Mouse (Mus musculus) adrenal gland, adult 18-20 months (tissue): ENCODE measurements around the gene Lrrtm4. TPM values are rescaled to one million over a fixed set of nuclear protein-coding genes. Genes with fewer than 3 reads are reported as not detected.

Experiments used
- DNase-seq, 2 experiments: peaks; one replicate each; pipeline ENCODE4 v3.0.0; 2021 to 2022; ENCODE audit warnings: low spot score in 2 of 2
- total RNA-seq, 2 experiments: library from RNA; stranded (reverse); gene quantifications; 1 replicate in 1 of 2; 2 replicates in 1 of 2; pipeline ENCODE4 v1.2.3; 2021

Lrrtm4 gene
- total RNA-seq, 2 experiments from 2014 or later, result 4.3 to 5.4 TPM

- DNase-seq, result no peak
Observed at GRCm38 (mm10) chr6:80664039-80664438, 645.4 kb downstream of the Lrrtm4 start.

DNA sequence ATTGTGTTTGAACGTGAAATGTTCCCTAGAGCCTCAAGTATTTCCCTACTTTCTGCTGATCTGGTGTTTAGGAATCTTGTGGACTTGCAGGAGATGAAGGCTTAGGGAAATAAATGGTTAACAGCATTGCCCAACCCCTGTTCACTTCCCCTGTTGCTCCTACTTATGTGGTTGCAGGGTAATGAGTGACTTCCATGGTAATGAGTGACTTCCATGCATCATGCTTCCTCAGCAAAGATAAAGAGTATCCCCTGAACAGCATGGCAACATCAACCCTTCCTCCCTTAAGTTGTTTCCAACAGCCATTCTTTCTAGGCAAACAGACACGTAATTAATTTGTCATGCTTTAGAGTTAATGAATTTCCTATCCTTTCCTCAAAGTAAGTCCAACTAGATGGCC is 685.5 kb downstream of the Lrrtm4 start:
- no peak for DNase-seq

- DNase-seq, result no peak
Observed at GRCm38 (mm10) chr6:80720468-80720867, 701.8 kb downstream of the Lrrtm4 start.

DNA sequence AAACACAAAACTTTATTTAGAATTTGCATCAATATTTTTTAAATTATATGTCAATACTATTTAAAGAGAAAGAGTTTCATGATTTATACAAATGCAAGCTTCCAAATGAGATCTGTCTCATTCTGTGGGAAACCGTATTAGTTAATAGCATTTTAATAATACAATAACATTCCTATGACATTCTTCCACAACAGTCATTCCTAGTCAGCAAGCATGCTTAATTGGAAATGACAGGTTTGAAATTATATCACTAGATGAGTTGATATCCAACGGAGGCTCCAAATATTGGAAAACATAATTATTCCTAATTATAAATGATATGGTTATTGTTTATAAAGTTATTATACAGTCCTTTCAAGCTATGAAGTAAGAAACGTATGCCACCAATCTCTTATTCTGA is 714.7 kb downstream of the Lrrtm4 start:
- DNase-seq, result no peak

DNA sequence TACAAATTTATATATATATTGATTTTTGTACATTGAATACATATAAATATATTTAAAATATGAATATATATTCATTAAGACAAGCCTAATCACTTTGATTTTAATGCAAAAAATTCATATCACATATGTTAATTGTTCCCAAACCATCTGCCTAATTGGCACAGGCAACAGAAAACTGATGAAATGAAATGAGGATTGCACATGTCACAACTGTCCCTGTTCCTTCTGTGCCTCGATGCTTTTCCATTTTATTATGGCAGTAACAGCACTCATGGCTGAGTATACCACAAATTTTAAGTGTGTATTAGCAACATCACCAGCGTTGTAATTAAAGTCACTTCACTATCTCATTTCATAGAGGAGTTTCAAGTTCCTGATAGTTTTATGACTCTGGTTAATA is 732.1 kb downstream of the Lrrtm4 start:
- no peak for DNase-seq

- no peak for DNase-seq
Observed at GRCm38 (mm10) chr6:80760641-80761204, 742.0 kb downstream of the Lrrtm4 start.

DNA sequence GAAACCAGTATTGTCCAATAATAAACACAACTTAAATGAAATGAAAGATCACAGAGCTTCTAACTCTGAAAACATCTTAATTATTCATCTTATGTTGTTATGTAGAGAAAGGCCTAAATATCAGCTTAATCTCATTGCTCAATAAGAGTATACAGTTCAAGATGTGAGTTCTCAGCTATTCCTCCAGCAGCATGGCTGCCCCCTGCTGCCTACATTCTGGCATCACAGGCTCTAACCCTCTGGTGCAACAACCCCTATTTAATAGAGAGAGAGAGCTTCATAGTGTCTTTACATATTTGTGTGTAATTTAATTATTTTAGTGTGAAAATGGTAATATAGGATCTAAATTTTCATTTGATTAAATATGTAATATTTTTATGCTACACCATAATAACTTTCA is 767.6 kb downstream of the Lrrtm4 start:
- DNase-seq, result peak in 1 of 2 experiments; percentile 11

DNA sequence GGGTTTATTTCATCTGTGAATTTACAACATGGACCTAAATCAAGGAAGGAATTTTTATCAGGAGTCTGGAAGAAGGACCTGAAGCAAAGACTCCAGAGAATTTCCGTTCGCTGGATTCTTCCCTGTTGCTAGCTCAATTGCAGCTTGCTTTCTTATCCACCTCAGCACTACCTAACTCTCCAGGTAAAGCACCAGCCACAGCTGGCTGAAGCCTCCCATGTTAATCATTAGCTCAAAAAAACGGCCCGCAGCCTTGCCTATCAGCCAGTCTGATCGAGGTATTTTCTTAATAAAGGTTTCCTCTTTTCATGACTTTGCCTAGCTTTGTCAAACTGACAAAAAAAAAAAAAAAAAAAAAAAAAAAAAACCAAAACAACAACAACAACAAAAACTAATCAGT is 805.1 kb downstream of the Lrrtm4 start:
- DNase-seq, result no peak

DNA sequence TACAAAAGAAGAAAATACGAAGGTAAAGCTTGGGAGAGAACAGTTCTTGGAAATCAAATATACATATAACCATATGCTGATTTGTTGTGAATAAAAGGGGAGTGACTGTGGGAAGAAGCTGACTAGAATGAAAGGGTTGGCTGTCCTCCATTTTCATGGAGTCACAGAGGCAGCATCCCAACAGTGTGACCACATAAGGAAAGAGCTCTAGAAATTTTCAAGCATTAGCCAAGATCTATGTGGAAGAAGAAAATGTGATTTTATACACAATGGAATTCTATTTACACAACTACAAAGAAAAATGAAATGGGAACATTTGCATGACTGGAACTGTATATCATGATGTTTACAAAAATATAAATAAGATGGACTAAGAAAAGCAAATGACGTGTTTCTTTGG is 821.1 kb downstream of the Lrrtm4 start:
- DNase-seq, result no peak

DNA sequence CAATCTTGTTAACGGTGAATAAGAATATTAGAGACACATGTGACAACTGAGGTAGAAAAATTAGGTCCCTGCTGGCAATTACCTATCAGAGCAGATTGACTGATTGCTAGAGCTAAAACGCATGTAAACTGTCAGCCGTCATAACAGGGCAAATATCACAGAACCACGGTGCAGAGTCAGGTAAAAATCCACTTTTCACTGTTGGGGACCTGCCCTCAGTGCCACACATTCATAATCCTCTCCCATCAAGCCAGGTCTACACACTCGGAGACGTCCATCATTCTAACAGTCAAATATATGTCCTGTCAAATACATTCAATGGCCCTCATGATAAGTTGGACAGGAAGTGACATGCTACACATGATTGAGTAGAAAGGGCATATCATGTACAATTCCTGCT is 826.6 kb downstream of the Lrrtm4 start:
- DNase-seq, result no peak

GRCm38 (mm10) chr6:80856910-80857543 is 838.4 kb downstream of the Lrrtm4 start:
- no peak for DNase-seq

Other genes with a start within 250 kb of the Lrrtm4 start
- gene Gm20594, start 201.0 kb upstream of the Lrrtm4 start, total RNA-seq, result not detected